Mouse (Mus musculus) adrenal gland, postnatal 14 days (tissue): ENCODE data around the gene Grip2. TPM values are rescaled to one million over a fixed set of nuclear protein-coding genes. Genes with fewer than 3 reads are reported as not detected.

Experiments
- DNase-seq: peaks from one replicate; pipeline ENCODE4 v3.0.0; 2021; ENCODE audit warnings: mixed read lengths
- total RNA-seq: library from RNA; stranded (reverse); gene quantifications from 2 replicates; pipeline ENCODE4 v1.2.3, GENCODE M21; 2021

Gene Grip2
- total RNA-seq, 1 experiment from 2014 or later, result 1.7 TPM

- no peak for DNase-seq
Observed at GRCm38 (mm10) chr6:91728939-91729619, 98.0 kb downstream of the Grip2 start.

DNA sequence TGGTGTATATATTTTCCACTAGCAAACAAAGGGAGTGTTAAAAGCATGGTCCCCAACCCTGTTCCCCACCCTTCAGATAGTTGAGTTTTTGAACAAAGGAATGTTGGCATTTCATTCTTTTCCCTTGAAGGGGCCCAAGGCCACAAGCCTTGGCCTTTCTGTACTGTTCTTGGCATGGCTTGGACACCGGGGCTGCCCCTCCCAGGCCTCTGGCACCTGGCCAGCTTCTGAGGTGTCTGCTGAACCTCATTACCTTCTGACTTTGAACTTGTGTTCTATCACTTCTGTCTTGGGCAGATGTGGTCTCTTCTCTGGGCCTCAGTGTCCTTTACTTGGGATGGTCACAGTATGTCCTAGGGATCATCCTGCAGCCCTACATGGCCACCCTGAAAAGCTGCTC lies 99.7 kb downstream of the Grip2 start:
- peak; percentile 83 for DNase-seq

GRCm38 (mm10) chr6:91721215-91721701 lies 105.8 kb downstream of the Grip2 start:
- no peak for DNase-seq

- DNase-seq, result no peak
Observed at GRCm38 (mm10) chr6:91720588-91721214, 106.3 kb downstream of the Grip2 start.

- no peak for DNase-seq
Observed at GRCm38 (mm10) chr6:91719865-91720533, 107.1 kb downstream of the Grip2 start.

- no peak for DNase-seq
Observed at GRCm38 (mm10) chr6:91719042-91719747, 107.9 kb downstream of the Grip2 start.

DNA sequence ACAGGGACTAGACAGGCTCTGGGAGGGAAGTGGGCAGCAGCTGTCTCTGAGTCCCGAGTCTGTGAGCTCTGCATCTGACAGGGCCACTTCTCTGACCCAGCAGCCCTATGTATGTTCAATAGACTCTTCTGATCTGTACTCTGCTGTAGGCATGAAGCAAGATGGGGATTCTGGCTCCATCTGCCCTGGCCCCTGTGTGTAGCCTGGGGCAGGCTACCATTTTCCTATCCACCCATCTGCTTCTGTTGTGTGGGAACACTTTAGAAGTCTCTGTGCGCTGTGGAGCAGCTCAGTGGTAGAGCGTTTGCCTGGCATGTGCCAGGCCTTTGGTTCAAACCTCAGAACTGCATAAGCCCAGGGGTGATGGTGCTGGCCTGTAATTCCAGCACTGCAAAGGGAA lies 108.4 kb downstream of the Grip2 start:
- DNase-seq, result no peak

DNA sequence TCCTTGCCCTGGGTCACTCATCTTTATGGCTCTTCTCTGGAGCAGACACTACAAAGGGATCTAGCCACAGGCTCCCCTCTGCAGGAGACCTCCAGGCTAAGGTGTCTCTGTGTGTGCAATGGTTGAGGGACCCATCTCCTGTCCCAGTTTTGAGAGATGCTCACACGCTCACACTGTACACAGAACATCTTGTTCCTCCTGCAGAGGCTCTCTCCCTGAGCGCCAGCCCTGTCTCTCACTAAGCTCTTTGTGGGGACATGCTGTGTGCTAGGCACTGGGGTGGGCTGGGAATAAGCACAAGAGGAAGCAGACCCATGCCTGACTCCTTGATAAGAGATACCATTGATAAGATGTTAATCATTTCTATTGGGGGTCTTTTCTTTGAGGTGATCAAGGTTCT lies 109.0 kb downstream of the Grip2 start:
- DNase-seq, result no peak

GRCm38 (mm10) chr6:91715988-91716810 lies 110.9 kb downstream of the Grip2 start:
- DNase-seq, result no peak

DNA sequence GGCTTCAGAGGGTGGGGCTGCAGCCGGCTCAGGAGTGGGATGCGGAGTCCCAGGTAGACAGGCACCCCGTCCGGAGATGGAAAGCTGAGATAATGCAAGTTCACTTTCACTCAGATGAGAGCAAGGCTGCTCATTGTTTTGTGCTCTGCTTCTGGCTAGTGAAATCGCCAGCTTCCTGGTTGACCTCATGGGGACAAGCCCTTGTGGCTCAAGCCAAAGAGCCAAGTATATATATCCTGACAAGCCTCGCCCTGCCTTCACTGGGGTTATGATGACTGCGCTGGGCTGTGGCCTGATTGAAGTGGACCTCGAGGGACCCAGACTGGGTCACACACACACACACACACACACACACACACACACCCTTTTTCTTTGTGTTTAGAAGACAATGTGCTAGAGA lies 112.0 kb downstream of the Grip2 start:
- DNase-seq, result no peak

DNA sequence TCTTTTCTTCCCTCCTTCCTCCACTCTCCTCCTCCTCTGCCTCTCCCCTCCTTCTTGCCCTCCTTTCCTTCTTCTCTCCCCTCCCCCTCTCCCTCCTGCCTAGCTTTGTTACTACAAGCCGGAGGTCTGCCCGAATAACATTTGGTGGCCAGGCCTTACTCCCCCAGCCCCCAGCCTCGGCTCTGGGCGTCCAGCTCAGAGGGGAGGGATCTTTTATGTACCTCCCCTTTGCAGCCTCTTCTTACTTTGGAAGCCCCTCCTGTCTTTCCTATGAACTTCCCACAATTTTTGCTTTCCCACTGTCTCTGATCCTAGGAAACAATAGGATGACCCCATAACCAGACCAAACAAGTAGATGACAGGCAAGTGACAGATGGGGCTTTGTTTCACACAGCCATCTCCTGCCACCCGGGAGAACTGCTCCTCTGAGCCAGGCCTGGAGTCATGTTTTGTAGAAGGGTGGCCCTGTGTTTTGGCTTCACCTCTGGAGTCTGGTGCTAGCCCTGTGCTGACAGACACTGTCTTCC lies 113.6 kb downstream of the Grip2 start:
- DNase-seq, result no peak

GRCm38 (mm10) chr6:91712855-91713331 lies 114.2 kb downstream of the Grip2 start:
- peak; percentile 88 for DNase-seq

DNA sequence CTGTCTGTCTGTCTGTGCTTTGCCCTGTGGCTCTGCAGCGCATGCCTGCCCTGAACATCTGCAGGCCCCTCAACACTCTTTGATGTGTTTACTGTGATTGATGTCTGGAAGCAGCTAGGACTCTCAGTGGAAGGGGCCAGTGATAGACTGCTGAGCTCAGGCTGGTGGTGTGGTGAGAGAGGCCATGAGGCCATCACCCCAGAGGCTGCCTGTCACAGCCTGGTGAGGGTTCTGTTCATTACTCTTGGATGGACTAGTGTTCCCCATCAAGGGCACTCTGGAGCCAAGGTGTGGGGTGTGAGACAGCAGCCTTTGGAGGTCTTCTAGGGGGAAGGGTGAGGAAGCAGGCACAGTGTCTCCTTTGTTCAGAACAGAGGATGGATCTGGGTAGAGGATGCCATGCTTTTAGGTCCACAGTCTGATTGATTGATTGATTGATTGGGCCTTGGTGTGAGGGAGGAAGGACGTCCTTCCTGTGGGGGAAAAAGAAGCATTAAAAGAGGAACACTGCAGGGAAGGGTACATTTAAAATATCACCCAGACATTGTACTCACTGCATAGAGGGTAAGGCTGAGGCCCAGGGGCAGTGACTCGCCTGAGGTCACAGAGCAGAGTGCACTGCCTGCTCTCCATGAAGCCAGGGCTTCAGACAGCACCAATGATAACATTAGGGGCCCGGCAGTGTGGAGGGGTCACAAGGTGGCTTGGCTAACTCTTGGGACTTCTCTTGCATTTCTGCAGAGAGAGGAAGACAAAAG lies 114.8 kb downstream of the Grip2 start:
- no peak for DNase-seq

Other genes starting within 250 kb of the Grip2 start
- 259 and 278 TPM in 2 replicates for gene Slc6a6, start 143.2 kb downstream of the Grip2 start, total RNA-seq
- gene Ccdc174, start 50.8 kb upstream of the Grip2 start, total RNA-seq, result 29.1 and 34.7 TPM in 2 replicates
- gene 4930590J08Rik, start 75.6 kb upstream of the Grip2 start, total RNA-seq, result 1.2 and 1.7 TPM in 2 replicates
- 21.2 and 24.7 TPM in 2 replicates for gene Fgd5, start 151.6 kb upstream of the Grip2 start, total RNA-seq